Comparison of ENCODE assay signal across 9 mouse cellular contexts in genomic region chr4:155700425-155700824, GRCm38 (mm10). TPM values are rescaled to one million over a fixed set of nuclear protein-coding genes. Genes with fewer than 3 reads are reported as not detected.
DNase-seq lines count a peak whose midpoint lies in the region; ATAC-seq and TF ChIP-seq lines count a peak whose summit lies in the region.
"Had no signal": no experiment of that assay in that cellular context is flagged by ENCODE, and none has a peak within 500 bp of the region (broad histone marks: within the 10 kb centered on the region; RNA-seq: fewer than 3 reads in every experiment).

No protein-coding gene starts in this region.

- peaks cover 8% of the 10 kb centered on the region for H3K4me1 ChIP-seq in forebrain, embryonic 14.5 days (ENCODE audit: control insufficient read depth, insufficient read depth, low read length)
- H3K4me1 ChIP-seq in forebrain, embryonic 12.5 days, result peaks cover 15% of the 10 kb centered on the region
- no peaks in the 10 kb centered on the region for H3K4me1 ChIP-seq in lung, embryonic 14.5 days (ENCODE audit: insufficient read depth)

- H3K27ac ChIP-seq in forebrain, embryonic 14.5 days (ENCODE audit: low read depth, low read length), result no peak overlapping the region
- no peak overlapping the region for H3K27ac ChIP-seq in forebrain, embryonic 12.5 days
- H3K27ac ChIP-seq in lung, embryonic 14.5 days (ENCODE audit: low read depth), result no peak overlapping the region

- H3K9ac ChIP-seq in forebrain, embryonic 14.5 days (ENCODE audit: low read length), result no peak overlapping the region
- H3K9ac ChIP-seq in forebrain, embryonic 12.5 days, result no peak overlapping the region
- H3K9ac ChIP-seq in lung, embryonic 14.5 days, result no peak overlapping the region

- H3K36me3 ChIP-seq in forebrain, embryonic 14.5 days (ENCODE audit: control insufficient read depth, insufficient read depth, low read length), result no peaks in the 10 kb centered on the region
- H3K36me3 ChIP-seq in forebrain, embryonic 12.5 days (replicated peaks), result no peaks in the 10 kb centered on the region
- H3K36me3 ChIP-seq in lung, embryonic 14.5 days (ENCODE audit: insufficient read depth), result no peaks in the 10 kb centered on the region

- peak; percentile 59 for DNase-seq in forebrain, embryonic 14.5 days (ENCODE audit: low spot score)
- DNase-seq in lung, embryonic 14.5 days, result peak; percentile 69
- no peak for DNase-seq in lung, postnatal 10 days
- DNase-seq in Muller cell, postnatal 12 days (ENCODE audit: inconsistent ontology term), result peak; percentile 16
- DNase-seq in spleen, adult 12 weeks (ENCODE audit: low spot score), result no peak
- DNase-seq in cerebellum, postnatal 36 days, result no peak
- DNase-seq: cerebellum, adult 11 months had no signal

- H3K4me3 ChIP-seq in forebrain, embryonic 14.5 days (ENCODE audit: low read depth, low read length), result no peak overlapping the region
- H3K4me3 ChIP-seq in forebrain, embryonic 12.5 days (replicated peaks), result no peak overlapping the region
- H3K4me3 ChIP-seq in lung, embryonic 14.5 days (ENCODE audit: low read depth, low read length), result no peak overlapping the region

- H3K4me2 ChIP-seq in forebrain, embryonic 14.5 days (ENCODE audit: low read length), result no peak overlapping the region
- no peak overlapping the region for H3K4me2 ChIP-seq in forebrain, embryonic 12.5 days
- no peak overlapping the region for H3K4me2 ChIP-seq in lung, embryonic 14.5 days

- TF ChIP-seq CTCF in lung, embryonic 14.5 days (IDR thresholded peaks at IDR 0.05; ENCODE audit: low read depth), result peak; percentile 72

- H3K27me3 ChIP-seq in forebrain, embryonic 14.5 days (replicated peaks; ENCODE audit: control insufficient read depth, insufficient read depth, low read length), result peaks cover 6% of the 10 kb centered on the region
- peaks cover 21% of the 10 kb centered on the region for H3K27me3 ChIP-seq in forebrain, embryonic 12.5 days
- no peaks in the 10 kb centered on the region; the same call in 1 of the 2 replicates for H3K27me3 ChIP-seq in lung, embryonic 14.5 days (ENCODE audit: insufficient read depth, low read length)

- H3K9me3 ChIP-seq in forebrain, embryonic 14.5 days (replicated peaks; ENCODE audit: control insufficient read depth, low read length), result no peaks in the 10 kb centered on the region
- no peaks in the 10 kb centered on the region for H3K9me3 ChIP-seq in forebrain, embryonic 12.5 days
- H3K9me3 ChIP-seq in lung, embryonic 14.5 days (ENCODE audit: low read depth, low read length), result no peaks in the 10 kb centered on the region

- no peak for ATAC-seq in forebrain, embryonic 14.5 days
- no peak for ATAC-seq in forebrain, embryonic 12.5 days (ENCODE audit: low FRiP score)
- ATAC-seq in lung, embryonic 14.5 days (ENCODE audit: insufficient read depth), result no peak
- peak; percentile 33; the same call in 1 of the 2 replicates for ATAC-seq in megakaryocyte, adult 5-6 weeks (ENCODE audit: poor library complexity, severe bottlenecking)

RNA-seq across cellular contexts. Expression of gene Ssu72, which starts 4.2 kb away (rescaled TPM):
- 153 and 179 TPM in 2 replicates for polyA plus RNA-seq in forebrain, embryonic 14.5 days (2014; fragmentation: Nextera tagmentation; extraction: Ambion mirVana)
- 137 and 139 TPM in 2 replicates for polyA plus RNA-seq in forebrain, embryonic 12.5 days (2016; fragmentation: Nextera tagmentation; extraction: Ambion mirVana)
- 153 and 156 TPM in 2 replicates for polyA plus RNA-seq in lung, embryonic 14.5 days (2014; fragmentation: Nextera tagmentation; extraction: Ambion mirVana)
- total RNA-seq in megakaryocyte, adult 5-6 weeks (2015), result 130 and 132 TPM in 2 replicates
- total RNA-seq in megakaryocyte, adult 5-6 weeks (2017), result 125 and 133 TPM in 2 replicates

RNA-seq across cellular contexts. Expression of gene Fndc10, which starts 6.3 kb away (rescaled TPM):
- 3.2 and 3.8 TPM in 2 replicates for polyA plus RNA-seq in forebrain, embryonic 14.5 days (2014; fragmentation: Nextera tagmentation; extraction: Ambion mirVana)
- 2.4 and 5.9 TPM in 2 replicates for polyA plus RNA-seq in forebrain, embryonic 12.5 days (2016; fragmentation: Nextera tagmentation; extraction: Ambion mirVana)
- polyA plus RNA-seq in lung, embryonic 14.5 days (2014; fragmentation: Nextera tagmentation; extraction: Ambion mirVana), result 2.5 and 2.7 TPM in 2 replicates
- total RNA-seq in megakaryocyte, adult 5-6 weeks (2015), result 0.55 and 0.71 TPM in 2 replicates
- total RNA-seq in megakaryocyte, adult 5-6 weeks (2017), result 0.26 and 0.45 TPM in 2 replicates

RNA-seq across cellular contexts. Expression of gene Mib2, which starts 31.4 kb away (rescaled TPM):
- polyA plus RNA-seq in forebrain, embryonic 14.5 days (2014; fragmentation: Nextera tagmentation; extraction: Ambion mirVana), result 25.2 and 34.5 TPM in 2 replicates
- 30.7 and 35.8 TPM in 2 replicates for polyA plus RNA-seq in forebrain, embryonic 12.5 days (2016; fragmentation: Nextera tagmentation; extraction: Ambion mirVana)
- 22.4 and 24.8 TPM in 2 replicates for polyA plus RNA-seq in lung, embryonic 14.5 days (2014; fragmentation: Nextera tagmentation; extraction: Ambion mirVana)
- 5.9 and 6.4 TPM in 2 replicates for total RNA-seq in megakaryocyte, adult 5-6 weeks (2015)
- total RNA-seq in megakaryocyte, adult 5-6 weeks (2017), result 23.5 and 29.0 TPM in 2 replicates

RNA-seq across cellular contexts. Expression of gene Tmem240, which starts 34.2 kb away (rescaled TPM):
- polyA plus RNA-seq in forebrain, embryonic 14.5 days (2014; fragmentation: Nextera tagmentation; extraction: Ambion mirVana), result 3.4 and 3.5 TPM in 2 replicates
- 2.5 and 3.2 TPM in 2 replicates for polyA plus RNA-seq in forebrain, embryonic 12.5 days (2016; fragmentation: Nextera tagmentation; extraction: Ambion mirVana)
- polyA plus RNA-seq in lung, embryonic 14.5 days (2014; fragmentation: Nextera tagmentation; extraction: Ambion mirVana), result 0.41 and 0.86 TPM in 2 replicates
- total RNA-seq in megakaryocyte, adult 5-6 weeks (2015), result 0.09 and 0.30 TPM in 2 replicates
- total RNA-seq in megakaryocyte, adult 5-6 weeks (2017), result 0.18 TPM in 1 of 2 replicates, not detected in the other

RNA-seq across cellular contexts. Expression of gene Mmp23, which starts 47.2 kb away (rescaled TPM):
- polyA plus RNA-seq in forebrain, embryonic 14.5 days (2014; fragmentation: Nextera tagmentation; extraction: Ambion mirVana), result 0.97 and 2.1 TPM in 2 replicates
- 2.2 and 2.4 TPM in 2 replicates for polyA plus RNA-seq in forebrain, embryonic 12.5 days (2016; fragmentation: Nextera tagmentation; extraction: Ambion mirVana)
- polyA plus RNA-seq in lung, embryonic 14.5 days (2014; fragmentation: Nextera tagmentation; extraction: Ambion mirVana), result 34.8 and 38.7 TPM in 2 replicates
- 0.18 and 0.20 TPM in 2 replicates for total RNA-seq in megakaryocyte, adult 5-6 weeks (2015)
- total RNA-seq in megakaryocyte, adult 5-6 weeks (2017), result 0.22 and 0.94 TPM in 2 replicates

Comparison
In these comparisons a context has a peak if more than half of its experiments do, and no peak if none do; other contexts are left out.
1. DNase-seq: peak in forebrain, embryonic 14.5 days (single experiment), lung, embryonic 14.5 days (single experiment) and Muller cell, postnatal 12 days (single experiment); none in lung, postnatal 10 days (single experiment), spleen, adult 12 weeks (single experiment) and cerebellum, postnatal 36 days (0 of 2).